Mouse (Mus musculus): ENCODE results near the gene Olfr948.

The Olfr948 gene

DNA sequence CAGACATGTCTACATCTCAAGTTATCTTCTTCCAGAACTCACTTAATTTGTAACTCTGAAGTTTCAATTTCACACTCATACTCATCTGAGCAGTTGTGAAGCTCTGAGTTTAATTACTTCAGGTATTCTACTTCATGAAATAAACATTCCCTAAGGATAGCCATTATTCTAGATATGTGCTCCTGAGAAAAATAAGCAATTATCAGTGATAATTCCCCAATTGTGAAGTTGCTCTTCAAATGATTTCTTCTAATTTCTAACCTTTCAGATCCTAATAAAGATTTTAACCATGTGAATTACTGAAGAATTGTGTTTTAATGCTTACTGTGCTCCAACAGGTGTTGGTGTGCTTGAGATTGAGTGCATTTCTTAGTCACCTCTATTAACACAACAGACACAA lies at the start of gene Olfr948:
Gene Olfr948, minus strand, starts transcription at position 101 of the 400 bp plus-strand sequence.
- no peak for DNase-seq (ENCODE audit: low spot score in 2 of 2)

DNA sequence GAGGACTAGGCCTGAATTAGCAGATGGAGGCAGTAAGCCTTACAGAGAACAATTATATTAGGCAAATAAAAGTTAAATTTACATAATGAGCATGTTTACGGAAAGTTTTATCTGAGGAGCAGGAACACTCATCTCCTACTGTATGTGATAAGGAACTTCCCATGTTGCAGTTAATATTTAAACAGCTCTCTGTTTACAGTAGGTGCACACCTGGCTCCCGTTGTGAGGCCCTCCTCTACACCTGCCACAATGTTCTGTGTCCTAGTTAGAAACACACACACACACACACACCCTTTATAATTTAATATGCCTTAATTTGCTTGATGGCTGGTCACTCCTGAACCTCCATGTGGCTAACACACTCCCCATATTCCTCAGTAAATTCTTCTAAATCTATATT lies 38.7 kb downstream of the Olfr948 start:
- DNase-seq (ENCODE audit: low spot score in 2 of 2) = no peak

DNA sequence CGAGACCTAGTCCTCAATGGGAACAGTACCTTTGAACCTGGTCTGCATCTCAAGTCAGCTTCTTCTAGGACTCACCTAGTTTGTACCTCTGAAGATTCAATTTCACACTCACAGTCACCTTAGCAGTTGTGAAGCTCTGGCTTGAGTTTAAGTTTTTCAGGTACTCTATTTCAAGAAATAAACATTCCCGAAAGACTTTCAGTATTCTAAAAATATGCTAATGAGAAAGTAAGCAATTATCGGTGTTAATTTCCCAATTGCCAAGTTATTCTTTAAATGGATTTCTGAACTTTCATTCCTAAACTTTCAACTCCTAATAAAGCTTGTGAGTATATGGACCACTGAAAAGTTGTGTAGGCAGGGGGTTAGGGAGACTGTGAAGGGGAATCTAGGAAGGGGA lies 49.1 kb downstream of the Olfr948 start, which contains the start of gene Olfr945:
Gene Olfr945, minus strand, starts transcription at position 101 of the 400 bp plus-strand sequence.
- DNase-seq (ENCODE audit: low spot score in 2 of 2) = no peak

Data from frontal cortex, postnatal 14 days (tissue).